Comparison of ENCODE assay signal across 8 mouse cellular contexts in the genomic region with DNA sequence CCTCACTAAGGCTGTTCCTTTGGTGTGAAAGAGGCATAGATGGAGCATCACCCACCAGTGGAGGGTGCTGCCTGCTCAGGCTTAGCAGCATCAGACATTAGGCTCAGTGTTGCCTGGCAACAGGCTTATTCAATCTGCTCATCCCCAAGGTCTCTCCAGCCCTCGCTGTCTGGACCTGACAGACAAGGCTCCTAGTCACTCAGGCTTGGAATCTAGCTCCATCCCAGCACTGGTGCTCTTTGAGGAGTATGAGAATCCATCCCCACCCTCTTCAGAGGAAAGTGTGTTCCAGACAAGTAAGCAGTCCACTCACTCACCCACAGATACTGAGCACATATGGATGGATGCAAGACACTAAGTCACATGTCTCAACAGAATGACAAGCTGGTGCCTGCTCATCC. TPM values are rescaled to one million over a fixed set of nuclear protein-coding genes. Genes with fewer than 3 reads are reported as not detected.
DNase-seq lines count a peak whose midpoint lies in the region; ATAC-seq lines count a peak whose summit lies in the region.

No protein-coding gene starts in this region.

- no peak overlapping the region for H3K4me3 ChIP-seq in hindbrain, embryonic 11.5 days (ENCODE audit: low read depth, low read length)
- no peak overlapping the region for H3K4me3 ChIP-seq in hindbrain, embryonic 10.5 days

- no peaks in the 10 kb centered on the region for H3K9me3 ChIP-seq in hindbrain, embryonic 11.5 days (ENCODE audit: control insufficient read depth, low read length)
- H3K9me3 ChIP-seq in hindbrain, embryonic 10.5 days = no peaks in the 10 kb centered on the region

- H3K4me2 ChIP-seq in hindbrain, embryonic 11.5 days (replicated peaks; ENCODE audit: low read depth, low read length) = no peak overlapping the region

- no peak for ATAC-seq in hindbrain, embryonic 11.5 days (ENCODE audit: low FRiP score)
- no peak for ATAC-seq in inflammation-experienced regulatory T-cells, adult 6 months

- intact Hi-C loops in left cerebral cortex, postnatal 25 days (cut with DNase I) = no loop called here

- no peak overlapping the region for H3K27ac ChIP-seq in hindbrain, embryonic 11.5 days (ENCODE audit: low read depth, low read length)
- no peak overlapping the region for H3K27ac ChIP-seq in hindbrain, embryonic 10.5 days

- 38% methylated on average over 1 of the region's 1 CpGs for WGBS in hindbrain, embryonic 11.5 days
- WGBS in hindbrain, embryonic 10.5 days = 24% methylated on average over 1 of the region's 1 CpGs

- H3K36me3 ChIP-seq in hindbrain, embryonic 11.5 days (ENCODE audit: control insufficient read depth, insufficient read depth, low read length) = no peaks in the 10 kb centered on the region
- H3K36me3 ChIP-seq in hindbrain, embryonic 10.5 days = no peaks in the 10 kb centered on the region

- no peaks in the 10 kb centered on the region for H3K4me1 ChIP-seq in hindbrain, embryonic 11.5 days (replicated peaks; ENCODE audit: control insufficient read depth, insufficient read depth, low read length)
- 0 out of 2 replicates have a peak, but pooled peaks cover 3% of the 10 kb centered on the region for H3K4me1 ChIP-seq in hindbrain, embryonic 10.5 days (replicated peaks)

- no peak overlapping the region for H3K9ac ChIP-seq in hindbrain, embryonic 11.5 days (ENCODE audit: low read depth, low read length)

- H3K27me3 ChIP-seq in hindbrain, embryonic 11.5 days (ENCODE audit: control insufficient read depth, insufficient read depth, low read length) = no peaks in the 10 kb centered on the region
- H3K27me3 ChIP-seq in hindbrain, embryonic 10.5 days (ENCODE audit: insufficient read depth, poor library complexity, severe bottlenecking) = no peaks in the 10 kb centered on the region

- peak; percentile 26 for DNase-seq in hindbrain, embryonic 11.5 days (ENCODE audit: low spot score)
- no peak for DNase-seq in hindbrain, embryonic 10.5 days (ENCODE audit: low spot score)
- peak; percentile 37 to 38 for DNase-seq in frontal cortex, adult 2 months (ENCODE audit: extremely low spot score in 1 of 2, low spot score in 1 of 2)
- peak; percentile 60 to 66 for DNase-seq in left cerebral cortex, postnatal 25 days (ENCODE audit: low spot score in 2 of 2)
- peak; percentile 43 to 64 for DNase-seq in right cerebral cortex, adult 2 months (ENCODE audit: low spot score in 2 of 2)
- no peak for DNase-seq in adrenal gland, adult 18-20 months (ENCODE audit: low spot score in 2 of 2)
- DNase-seq in heart, adult 8-10 months (ENCODE audit: low spot score) = no peak

RNA-seq across cellular contexts. Expression of a gene that starts 22.8 kb away (rescaled TPM):
- 0.11 TPM in 1 of 2 replicates, not detected in the other for polyA plus RNA-seq in hindbrain, embryonic 11.5 days (2014; fragmentation: Nextera tagmentation; extraction: Ambion mirVana)
- 0.11 TPM in 1 of 2 replicates, not detected in the other for polyA plus RNA-seq in hindbrain, embryonic 10.5 days (2016; fragmentation: Nextera tagmentation; extraction: Ambion mirVana)
- polyA plus RNA-seq in frontal cortex, adult 2 months (2012; rRNA removed) = 0.66 and 0.67 TPM in 2 replicates
- total RNA-seq in left cerebral cortex, postnatal 25 days (2021) = under 1 TPM; 0.80 to 0.92 TPM
- not detected for polyA plus RNA-seq in inflammation-experienced regulatory T-cells, adult 6 months (2017; shearing (Covaris generic))
- total RNA-seq in adrenal gland, adult 18-20 months (2021) = under 1 TPM; 0.20 to 0.32 TPM
- total RNA-seq in heart, adult 8-10 months (2022) = not detected

Comparison
In these comparisons a context has a peak if more than half of its experiments do, and no peak if none do; other contexts are left out.
1. DNase-seq: peak in hindbrain, embryonic 11.5 days (single experiment), frontal cortex, adult 2 months (2 of 2), left cerebral cortex, postnatal 25 days (2 of 2) and right cerebral cortex, adult 2 months (2 of 2); none in hindbrain, embryonic 10.5 days (single experiment), adrenal gland, adult 18-20 months (0 of 2) and heart, adult 8-10 months (single experiment).